Mouse (Mus musculus) lung, adult 2 months (tissue): ENCODE results near the gene Midn. TPM values are rescaled to one million over a fixed set of nuclear protein-coding genes. Genes with fewer than 3 reads are reported as not detected.

Experiments used
- DNase-seq: peaks from one replicate; pipeline ENCODE4 v3.0.0; 2022
- H3K4me1 ChIP-seq: fragments of 200-500 bp; 2 replicates; pipeline ENCODE4 v1.6.1; 2011; ENCODE audit warnings: low read length; ENCODE audit not compliant: control insufficient read depth, insufficient read depth
- H3K4me3 ChIP-seq: fragments of 200-500 bp; replicated peaks from 2 replicates; pipeline ENCODE3; 2011; ENCODE audit warnings: low read depth, mild to moderate bottlenecking, control low read depth, low read length; ENCODE audit errors: extremely low read depth
- CTCF ChIP-seq: fragments of 200-500 bp; IDR thresholded peaks from 2 replicates; pipeline ENCODE4 v1.5.1; 2011; ENCODE audit warnings: mild to moderate bottlenecking, low read length, control low read depth; ENCODE audit not compliant: insufficient read depth
- POLR2A ChIP-seq: fragments of 200-500 bp; IDR thresholded peaks from 2 replicates; pipeline ENCODE4 v1.6.1; 2011; ENCODE audit warnings: low read depth, mild to moderate bottlenecking, control low read depth, low read length, borderline replicate concordance; ENCODE audit errors: extremely low read depth
- WGBS: fragments of 180-500 bp; shearing (Covaris S2); methylation state at CpG from one replicate; pipeline ENCODE4 v1.1.7; 2018; 5-methylcytosine and 5-hydroxymethylcytosine counted together
- polyA plus RNA-seq: library from polyadenylated mRNA; depleted of rRNA; stranded (reverse); fragments of >200 nt; gene quantifications from 2 replicates; pipeline ENCODE4 v1.2.3, GENCODE M21; 2012

The Midn gene
- polyA plus RNA-seq, 1 experiment: 110 TPM

- under 1% methylated on average over 55 of the region's 55 CpGs for WGBS
- Histone ChIP-seq H3K4me3 (peak overlapping the region; percentile 93), H3K4me1 (peaks cover 18% of the 10 kb centered on the region)
- peak; percentile 99 for DNase-seq
- peak; percentile 100 for TF ChIP-seq POLR2A
- TF ChIP-seq CTCF: no peak
Observed at GRCm38 (mm10) chr10:80167460-80168037, 19.5 kb downstream of the Midn start.

GRCm38 (mm10) chr10:80168038-80168661, 20.1 kb downstream of the Midn start:
- peak; percentile 94 for DNase-seq
- Histone ChIP-seq H3K4me1 (peaks cover 15% of the 10 kb centered on the region), H3K4me3 (peak overlapping the region; percentile 93)
- under 1% methylated on average over 48 of the region's 48 CpGs for whole genome bisulfite sequencing
- no peak; the same call in 1 of the 2 replicates for TF ChIP-seq POLR2A
- no peak for TF ChIP-seq CTCF

- TF ChIP-seq CTCF (no peak), POLR2A (no peak)
- no peak for DNase-seq
- Histone ChIP-seq H3K4me1 (peaks cover 13% of the 10 kb centered on the region), H3K4me3 (no peak overlapping the region)
- 31% methylated on average over 1 of the region's 1 CpGs for WGBS
Observed at GRCm38 (mm10) chr10:80169070-80169469, 21.0 kb downstream of the Midn start.

- Histone ChIP-seq H3K4me1 (peaks cover 10% of the 10 kb centered on the region), H3K4me3 (no peak overlapping the region)
- no peak for TF ChIP-seq CTCF
- no peak for TF ChIP-seq POLR2A
- DNase-seq: no peak
- 90% methylated on average over 7 of the region's 7 CpGs for WGBS
Observed at GRCm38 (mm10) chr10:80169651-80170050, 21.6 kb downstream of the Midn start.

GRCm38 (mm10) chr10:80170052-80170451, 22.0 kb downstream of the Midn start:
- peaks cover 10% of the 10 kb centered on the region for H3K4me1 ChIP-seq
- no peak overlapping the region for H3K4me3 ChIP-seq
- WGBS: 93% methylated on average over 16 of the region's 16 CpGs
- no peak for DNase-seq
- TF ChIP-seq CTCF: no peak
- TF ChIP-seq POLR2A: no peak

- TF ChIP-seq CTCF: no peak
- no peak for TF ChIP-seq POLR2A
- Histone ChIP-seq H3K4me3 (no peak overlapping the region), H3K4me1 (peaks cover 10% of the 10 kb centered on the region)
- 94% methylated on average over 19 of the region's 19 CpGs for WGBS
- DNase-seq: no peak
Observed at GRCm38 (mm10) chr10:80170601-80171021, 22.5 kb downstream of the Midn start.

- Histone ChIP-seq H3K4me1 (peaks cover 10% of the 10 kb centered on the region), H3K4me3 (no peak overlapping the region)
- WGBS: 78% methylated on average over 15 of the region's 15 CpGs
- no peak for DNase-seq
- TF ChIP-seq POLR2A (no peak), CTCF (no peak)
Observed at GRCm38 (mm10) chr10:80171252-80171651, 23.2 kb downstream of the Midn start.

- no peak for DNase-seq
- peaks cover 10% of the 10 kb centered on the region for H3K4me1 ChIP-seq
- TF ChIP-seq CTCF (no peak), POLR2A (no peak)
- WGBS: 84% methylated on average over 45 of the region's 45 CpGs
- H3K4me3 ChIP-seq: no peak overlapping the region
Observed at GRCm38 (mm10) chr10:80171760-80172526, 23.9 kb downstream of the Midn start.

GRCm38 (mm10) chr10:80172527-80173292, 24.6 kb downstream of the Midn start, which contains the start of gene 1600002K03Rik:
Gene 1600002K03Rik, plus strand, starts transcription at chr10:80172944.
- DNase-seq: peak; percentile 92
- H3K4me1 ChIP-seq: peaks cover 8% of the 10 kb centered on the region
- peak; percentile 83; the same call in 1 of the 2 replicates for TF ChIP-seq POLR2A
- TF ChIP-seq CTCF: no peak
- 9% methylated on average over 35 of the region's 35 CpGs for WGBS
- H3K4me3 ChIP-seq: peak within 1 kb of the TSS; percentile 86
